Mouse (Mus musculus) liver, postnatal 0 days (tissue): ENCODE measurements at regions not wholly inside any gene's neighbourhood (a gene's known extent, or its start where the extent isn't known, plus 50 kb on each side); places are given as distances from the start of the nearest gene placed in this dataset.

Experiments used
- ATAC-seq: fragments of 200-750 bp; cut with Nextera tagmentation; 2 replicates; pipeline ENCODE4 v1.8.0; 2017; ENCODE audit warnings: mild to moderate bottlenecking, moderate library complexity
- DNase-seq: peaks from one replicate; pipeline ENCODE4 v3.0.0-alpha.2; 2016
- H3K27ac ChIP-seq: fragments of 300-500 bp; sonication (generic); 2 replicates; pipeline ENCODE4 v1.5.1; 2014; ENCODE audit warnings: antibody characterized with exemption, moderate library complexity, mild to moderate bottlenecking, low read depth
- H3K27me3 ChIP-seq: fragments of 300-500 bp; sonication (generic); 2 replicates; pipeline ENCODE4 v1.6.1; 2014; ENCODE audit warnings: low read length, control low read depth, mixed read lengths; ENCODE audit not compliant: insufficient read depth
- H3K36me3 ChIP-seq: fragments of 300-500 bp; sonication (generic); replicated peaks from 2 replicates; pipeline ENCODE4 v1.6.1; 2014; ENCODE audit warnings: mild to moderate bottlenecking, control low read depth, low read length, moderate library complexity, mixed read lengths; ENCODE audit not compliant: insufficient read depth
- H3K4me1 ChIP-seq: fragments of 300-500 bp; sonication (generic); 2 replicates; pipeline ENCODE4 v1.6.1; 2014; ENCODE audit warnings: antibody characterized with exemption, mild to moderate bottlenecking, control low read depth; ENCODE audit not compliant: insufficient read depth
- H3K4me2 ChIP-seq: fragments of 300-500 bp; sonication (generic); 2 replicates; pipeline ENCODE4 v1.6.1; 2014; ENCODE audit warnings: low read depth, mild to moderate bottlenecking, low read length, moderate library complexity, mixed read lengths
- H3K4me3 ChIP-seq: fragments of 300-500 bp; sonication (generic); 2 replicates; pipeline ENCODE4 v1.5.1; 2014; ENCODE audit warnings: low read depth, low read length
- H3K9ac ChIP-seq: fragments of 300-500 bp; sonication (generic); replicated peaks from 2 replicates; pipeline ENCODE4 v1.6.1; 2014; ENCODE audit warnings: mild to moderate bottlenecking, moderate library complexity
- H3K9me3 ChIP-seq: fragments of 300-500 bp; sonication (generic); 2 replicates; pipeline ENCODE4 v1.6.1; 2016; ENCODE audit warnings: mild to moderate bottlenecking, control low read depth, low read length, mixed read lengths
- CTCF ChIP-seq: sonication (generic); IDR thresholded peaks from 2 replicates; pipeline ENCODE4 v1.5.1; 2016; ENCODE audit warnings: antibody characterized with exemption, low read depth
- EP300 ChIP-seq: IDR thresholded peaks from 2 replicates; pipeline ENCODE4 v1.6.1; 2016; ENCODE audit warnings: antibody characterized with exemption, low read depth, mild to moderate bottlenecking
- WGBS: fragments of 180-500 bp; shearing (Covaris S2); extraction: QIAGEN DNeasy Blood & Tissue Kit; methylation state at CpG from one replicate; pipeline ENCODE4 v1.1.7; 2014; ENCODE audit not compliant: insufficient replicate concordance; 5-methylcytosine and 5-hydroxymethylcytosine counted together

DNA sequence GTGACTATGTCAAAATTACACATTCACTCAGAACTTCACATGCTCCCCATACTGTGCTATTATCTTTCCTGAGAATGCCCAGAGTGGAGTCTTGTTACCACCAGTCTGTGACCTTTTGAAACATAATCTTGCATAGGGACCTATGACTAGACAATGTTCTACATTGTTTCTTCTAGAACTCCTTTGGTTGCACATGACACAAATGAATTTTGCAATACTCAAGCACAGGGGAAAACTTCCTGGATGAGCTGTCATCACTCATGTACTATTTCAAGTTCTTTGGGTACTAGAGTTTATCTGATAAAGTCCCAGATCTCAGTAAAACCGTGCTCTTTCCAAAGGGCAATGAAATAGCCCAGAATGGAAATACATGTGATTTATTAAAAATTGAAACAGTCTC, 1901.0 kb upstream of the Lrrc6 start:
- ATAC-seq (no peak), DNase-seq (no peak)
- Histone ChIP-seq H3K36me3 (no peaks in the 10 kb centered on the region), H3K4me1 (no peaks in the 10 kb centered on the region), H3K9me3 (no peaks in the 10 kb centered on the region), H3K4me2 (no peak overlapping the region), H3K27me3 (no peaks in the 10 kb centered on the region), H3K9ac (no peak overlapping the region), H3K27ac (no peak overlapping the region), H3K4me3 (no peak overlapping the region)
- WGBS = 49% methylated on average over 1 of the region's 1 CpGs
- TF ChIP-seq EP300 (no peak), CTCF (no peak)

GRCm38 (mm10) chr15:68401006-68401405, 1900.3 kb upstream of the Lrrc6 start:
- WGBS = 76% methylated on average over 4 of the region's 4 CpGs
- no peak for DNase-seq
- H3K27me3 ChIP-seq = no peaks in the 10 kb centered on the region

DNA sequence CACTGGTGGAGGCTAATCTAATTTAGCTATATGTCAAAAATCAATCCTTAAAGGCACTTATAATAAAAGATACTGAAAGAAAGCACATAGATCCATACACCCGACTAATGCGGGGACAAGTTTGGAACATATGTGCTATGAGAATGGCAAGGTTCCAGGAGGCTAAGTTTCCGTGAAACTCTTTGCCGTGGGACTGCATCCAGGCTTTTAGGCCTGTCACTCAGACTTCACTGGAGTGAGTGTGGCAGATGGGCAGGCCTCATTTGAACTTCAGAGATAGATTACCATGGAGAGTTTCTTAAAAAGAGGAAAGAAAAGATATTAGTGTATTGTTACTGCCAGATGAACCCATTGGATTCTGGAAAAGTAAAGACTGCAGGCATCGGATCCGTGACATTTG, 1895.9 kb upstream of the Lrrc6 start:
- WGBS = 88% methylated on average over 6 of the region's 6 CpGs
- no peaks in the 10 kb centered on the region for H3K27me3 ChIP-seq
- TF ChIP-seq EP300 (no peak), CTCF (no peak)
- no peak overlapping the region for H3K27ac ChIP-seq
- H3K4me3 ChIP-seq = no peak overlapping the region
- H3K9me3 ChIP-seq = no peaks in the 10 kb centered on the region
- H3K4me1 ChIP-seq = no peaks in the 10 kb centered on the region
- no peak overlapping the region for H3K9ac ChIP-seq
- DNase-seq = no peak
- no peak for ATAC-seq
- no peaks in the 10 kb centered on the region for H3K36me3 ChIP-seq
- H3K4me2 ChIP-seq = no peak overlapping the region

More at GRCm38 (mm10) chr15:68401006-68401405, 1900.3 kb upstream of the Lrrc6 start:
- Histone ChIP-seq H3K4me1 (no peaks in the 10 kb centered on the region), H3K4me2 (no peak overlapping the region), H3K9me3 (no peaks in the 10 kb centered on the region), H3K9ac (no peak overlapping the region), H3K27ac (no peak overlapping the region), H3K36me3 (no peaks in the 10 kb centered on the region), H3K4me3 (no peak overlapping the region)
- ATAC-seq = no peak
- TF ChIP-seq EP300 (no peak), CTCF (no peak)

DNA sequence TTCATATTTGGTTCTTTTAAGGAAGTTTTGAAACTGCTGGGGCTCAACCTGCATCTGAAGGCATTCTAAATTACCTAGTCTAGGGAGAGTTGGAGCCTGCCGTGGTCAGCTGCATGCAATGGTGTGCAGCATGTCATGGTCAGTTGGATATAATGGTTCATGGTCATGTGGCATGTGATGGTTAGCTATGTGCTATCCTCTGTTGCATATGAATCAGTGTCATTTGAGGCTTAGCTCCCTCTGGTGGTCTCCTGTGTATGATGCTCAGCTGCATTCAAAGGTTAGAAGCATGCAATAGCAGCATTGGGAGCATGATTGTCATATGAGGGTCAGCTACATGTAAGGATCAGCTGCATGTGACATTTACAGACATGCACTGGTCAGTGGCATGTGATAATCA, 1894.0 kb upstream of the Lrrc6 start:
- ATAC-seq = no peak
- H3K4me3 ChIP-seq = no peak overlapping the region
- WGBS = 72% methylated on average over 1 of the region's 1 CpGs
- TF ChIP-seq CTCF (peak; percentile 71), EP300 (no peak)
- DNase-seq = no peak
- no peaks in the 10 kb centered on the region for H3K4me1 ChIP-seq
- no peak overlapping the region for H3K27ac ChIP-seq
- H3K4me2 ChIP-seq = no peak overlapping the region
- H3K27me3 ChIP-seq = no peaks in the 10 kb centered on the region
- no peak overlapping the region for H3K9ac ChIP-seq
- H3K36me3 ChIP-seq = no peaks in the 10 kb centered on the region
- H3K9me3 ChIP-seq = no peaks in the 10 kb centered on the region

- Histone ChIP-seq H3K4me1 (no peaks in the 10 kb centered on the region), H3K27ac (no peak overlapping the region), H3K4me3 (no peak overlapping the region), H3K27me3 (no peaks in the 10 kb centered on the region), H3K36me3 (no peaks in the 10 kb centered on the region), H3K9ac (no peak overlapping the region), H3K4me2 (no peak overlapping the region), H3K9me3 (no peaks in the 10 kb centered on the region)
- no peak for DNase-seq
- no peak for TF ChIP-seq CTCF
- no peak for TF ChIP-seq EP300
- no peak for ATAC-seq
- WGBS = 72% methylated on average over 4 of the region's 4 CpGs
Measured at GRCm38 (mm10) chr15:68394157-68394556, 1893.4 kb upstream of the Lrrc6 start.

GRCm38 (mm10) chr15:68391737-68392136, 1891.0 kb upstream of the Lrrc6 start:
- DNase-seq (no peak), ATAC-seq (no peak)
- Histone ChIP-seq H3K36me3 (no peaks in the 10 kb centered on the region), H3K4me3 (no peak overlapping the region), H3K9ac (no peak overlapping the region), H3K9me3 (no peaks in the 10 kb centered on the region), H3K27ac (no peak overlapping the region), H3K4me1 (no peaks in the 10 kb centered on the region), H3K4me2 (no peak overlapping the region), H3K27me3 (no peaks in the 10 kb centered on the region)
- no peak for TF ChIP-seq CTCF
- no peak for TF ChIP-seq EP300
- 38% methylated on average over 1 of the region's 1 CpGs for WGBS

GRCm38 (mm10) chr15:68389855-68390254, 1889.1 kb upstream of the Lrrc6 start:
- Histone ChIP-seq H3K4me1 (no peaks in the 10 kb centered on the region), H3K36me3 (no peaks in the 10 kb centered on the region), H3K9me3 (no peaks in the 10 kb centered on the region), H3K9ac (no peak overlapping the region), H3K4me2 (no peak overlapping the region), H3K4me3 (no peak overlapping the region), H3K27me3 (no peaks in the 10 kb centered on the region), H3K27ac (no peak overlapping the region)
- WGBS = 67% methylated on average over 5 of the region's 5 CpGs
- TF ChIP-seq EP300 (no peak), CTCF (no peak)
- ATAC-seq (no peak), DNase-seq (no peak)
